Mouse (Mus musculus): Measurements from ENCODE around the gene Bcl2l14. TPM values are rescaled to one million over a fixed set of nuclear protein-coding genes. Genes with fewer than 3 reads are reported as not detected.
A peak's percentile ranks its signal among the peaks of the same experiment; 100 is the strongest.

Gene Bcl2l14
- polyA plus RNA-seq, 1 experiment, result not detected

GRCm38 (mm10) chr6:134436955-134437354 lies 40.8 kb downstream of the Bcl2l14 start:
- TF ChIP-seq CTCF (IDR thresholded peaks at IDR 0.05; ENCODE audit: extremely low read depth, insufficient read depth, low read length) (no peak), POLR2A (IDR thresholded peaks at IDR 0.05; ENCODE audit: extremely low read depth, insufficient read depth, low read length) (no peak)
- H3K4me1 ChIP-seq (ENCODE audit: control insufficient read depth, insufficient read depth, low read length), result peaks cover 1% of the 10 kb centered on the region; the same call in 1 of the 2 replicates
- no peak overlapping the region for H3K4me3 ChIP-seq (ENCODE audit: insufficient read depth, low read length)
- H3K27ac ChIP-seq (ENCODE audit: insufficient read depth, low read length), result no peak overlapping the region

- peaks cover 1% of the 10 kb centered on the region; the same call in 1 of the 2 replicates for H3K4me1 ChIP-seq (ENCODE audit: control insufficient read depth, insufficient read depth, low read length)
- TF ChIP-seq POLR2A (IDR thresholded peaks at IDR 0.05; ENCODE audit: extremely low read depth, insufficient read depth, low read length) (peak; percentile 38), CTCF (IDR thresholded peaks at IDR 0.05; ENCODE audit: extremely low read depth, insufficient read depth, low read length) (no peak)
- peak overlapping the region; percentile 20; the same call in 1 of the 2 replicates for H3K27ac ChIP-seq (ENCODE audit: insufficient read depth, low read length)
- H3K4me3 ChIP-seq (ENCODE audit: insufficient read depth, low read length), result peak overlapping the region; percentile 32
Observed at GRCm38 (mm10) chr6:134439401-134440021, 43.4 kb downstream of the Bcl2l14 start.

- H3K4me1 ChIP-seq (ENCODE audit: control insufficient read depth, insufficient read depth, low read length), result peaks cover 1% of the 10 kb centered on the region; the same call in 1 of the 2 replicates
- H3K27ac ChIP-seq (ENCODE audit: insufficient read depth, low read length), result peak overlapping the region; percentile 20; the same call in 1 of the 2 replicates
- no peak for TF ChIP-seq CTCF (IDR thresholded peaks at IDR 0.05; ENCODE audit: extremely low read depth, insufficient read depth, low read length)
- peak overlapping the region; percentile 32 for H3K4me3 ChIP-seq (ENCODE audit: insufficient read depth, low read length)
Observed at GRCm38 (mm10) chr6:134440023-134440422, 43.9 kb downstream of the Bcl2l14 start.

- Histone ChIP-seq H3K4me1 (ENCODE audit: control insufficient read depth, insufficient read depth, low read length) (peaks cover 1% of the 10 kb centered on the region; the same call in 1 of the 2 replicates), H3K27ac (ENCODE audit: insufficient read depth, low read length) (no peak overlapping the region), H3K4me3 (ENCODE audit: insufficient read depth, low read length) (no peak overlapping the region)
- TF ChIP-seq POLR2A (IDR thresholded peaks at IDR 0.05; ENCODE audit: extremely low read depth, insufficient read depth, low read length) (no peak), CTCF (IDR thresholded peaks at IDR 0.05; ENCODE audit: extremely low read depth, insufficient read depth, low read length) (no peak)
Observed at GRCm38 (mm10) chr6:134441716-134442115, 45.6 kb downstream of the Bcl2l14 start.

GRCm38 (mm10) chr6:134442219-134442618 lies 46.1 kb downstream of the Bcl2l14 start:
- TF ChIP-seq POLR2A (IDR thresholded peaks at IDR 0.05; ENCODE audit: extremely low read depth, insufficient read depth, low read length), result no peak
- TF ChIP-seq CTCF (IDR thresholded peaks at IDR 0.05; ENCODE audit: extremely low read depth, insufficient read depth, low read length), result no peak
- Histone ChIP-seq H3K27ac (ENCODE audit: insufficient read depth, low read length) (no peak overlapping the region), H3K4me3 (ENCODE audit: insufficient read depth, low read length) (no peak overlapping the region), H3K4me1 (ENCODE audit: control insufficient read depth, insufficient read depth, low read length) (peaks cover 1% of the 10 kb centered on the region; the same call in 1 of the 2 replicates)

GRCm38 (mm10) chr6:134443198-134443904 lies 47.2 kb downstream of the Bcl2l14 start:
- Histone ChIP-seq H3K4me3 (ENCODE audit: insufficient read depth, low read length) (no peak overlapping the region), H3K27ac (ENCODE audit: insufficient read depth, low read length) (no peak overlapping the region), H3K4me1 (ENCODE audit: control insufficient read depth, insufficient read depth, low read length) (peaks cover 1% of the 10 kb centered on the region; the same call in 1 of the 2 replicates)
- TF ChIP-seq POLR2A (IDR thresholded peaks at IDR 0.05; ENCODE audit: extremely low read depth, insufficient read depth, low read length), result no peak

GRCm38 (mm10) chr6:134443925-134444324 lies 47.8 kb downstream of the Bcl2l14 start:
- peaks cover 1% of the 10 kb centered on the region; the same call in 1 of the 2 replicates for H3K4me1 ChIP-seq (ENCODE audit: control insufficient read depth, insufficient read depth, low read length)
- TF ChIP-seq CTCF (IDR thresholded peaks at IDR 0.05; ENCODE audit: extremely low read depth, insufficient read depth, low read length) (no peak), POLR2A (IDR thresholded peaks at IDR 0.05; ENCODE audit: extremely low read depth, insufficient read depth, low read length) (no peak)
- H3K4me3 ChIP-seq (ENCODE audit: insufficient read depth, low read length), result no peak overlapping the region

GRCm38 (mm10) chr6:134448451-134448850 lies 52.3 kb downstream of the Bcl2l14 start:
- no peak for TF ChIP-seq POLR2A (IDR thresholded peaks at IDR 0.05; ENCODE audit: extremely low read depth, insufficient read depth, low read length)
- TF ChIP-seq CTCF (IDR thresholded peaks at IDR 0.05; ENCODE audit: extremely low read depth, insufficient read depth, low read length), result no peak
- Histone ChIP-seq H3K4me3 (ENCODE audit: insufficient read depth, low read length) (no peak overlapping the region), H3K4me1 (ENCODE audit: control insufficient read depth, insufficient read depth, low read length) (peaks cover 5% of the 10 kb centered on the region), H3K27ac (ENCODE audit: insufficient read depth, low read length) (no peak overlapping the region)

More at GRCm38 (mm10) chr6:134443925-134444324, 47.8 kb downstream of the Bcl2l14 start:
- no peak overlapping the region for H3K27ac ChIP-seq (ENCODE audit: insufficient read depth, low read length)

- H3K27ac ChIP-seq (ENCODE audit: insufficient read depth, low read length), result no peak overlapping the region
- peaks cover 5% of the 10 kb centered on the region for H3K4me1 ChIP-seq (ENCODE audit: control insufficient read depth, insufficient read depth, low read length)
- H3K4me3 ChIP-seq (ENCODE audit: insufficient read depth, low read length), result no peak overlapping the region
- no peak for TF ChIP-seq CTCF (IDR thresholded peaks at IDR 0.05; ENCODE audit: extremely low read depth, insufficient read depth, low read length)
Observed at GRCm38 (mm10) chr6:134449958-134450357, 53.8 kb downstream of the Bcl2l14 start.

- Histone ChIP-seq H3K27ac (ENCODE audit: insufficient read depth, low read length) (no peak overlapping the region), H3K4me1 (ENCODE audit: control insufficient read depth, insufficient read depth, low read length) (peaks cover 5% of the 10 kb centered on the region), H3K4me3 (ENCODE audit: insufficient read depth, low read length) (no peak overlapping the region)
- TF ChIP-seq CTCF (IDR thresholded peaks at IDR 0.05; ENCODE audit: extremely low read depth, insufficient read depth, low read length) (no peak), POLR2A (IDR thresholded peaks at IDR 0.05; ENCODE audit: extremely low read depth, insufficient read depth, low read length) (no peak)
Observed at GRCm38 (mm10) chr6:134450661-134451119, 54.6 kb downstream of the Bcl2l14 start.
